Mouse (Mus musculus): ENCODE results near the gene Nudt14. TPM values are rescaled to one million over a fixed set of nuclear protein-coding genes. Genes with fewer than 3 reads are reported as not detected.

The Nudt14 gene
- polyA plus RNA-seq, 1 experiment from 2014 or later = 116 TPM

DNA sequence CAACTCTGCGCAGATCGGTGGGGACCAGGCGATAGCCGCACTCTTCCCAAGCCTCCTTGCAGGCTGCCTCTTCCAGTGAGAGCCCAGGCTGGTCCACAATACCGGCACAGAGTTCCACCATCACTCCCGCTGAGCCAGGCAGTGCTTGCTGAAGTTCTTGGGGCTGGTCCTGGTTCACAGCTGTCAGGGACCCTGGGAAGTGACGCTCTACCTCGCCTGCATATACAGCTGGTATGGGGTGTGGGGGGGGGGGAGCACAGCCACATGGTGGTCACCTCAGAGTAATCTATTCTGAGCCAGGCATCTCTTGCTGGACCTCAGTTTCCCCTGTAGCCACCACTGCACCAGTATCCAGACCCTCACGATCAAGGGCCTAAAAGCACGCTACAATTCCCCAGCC, 3.6 kb downstream of the Nudt14 start:
- Histone ChIP-seq H3K36me3 (ENCODE audit: insufficient read depth) (no peaks in the 10 kb centered on the region), H3K9me3 (ENCODE audit: low read depth, low read length) (no peaks in the 10 kb centered on the region), H3K4me3 (ENCODE audit: low read depth, low read length) (no peak overlapping the region), H3K9ac (no peak overlapping the region), H3K4me2 (no peak overlapping the region), H3K27ac (ENCODE audit: low read depth) (no peak overlapping the region), H3K27me3 (ENCODE audit: insufficient read depth, low read length) (no peaks in the 10 kb centered on the region), H3K4me1 (ENCODE audit: insufficient read depth) (peaks cover 11% of the 10 kb centered on the region)
- 70% methylated on average over 10 of the region's 10 CpGs for WGBS
- no peak for TF ChIP-seq CTCF (IDR thresholded peaks at IDR 0.05; ENCODE audit: low read depth)
- no peak for DNase-seq
- no peak for ATAC-seq (ENCODE audit: insufficient read depth)

DNA sequence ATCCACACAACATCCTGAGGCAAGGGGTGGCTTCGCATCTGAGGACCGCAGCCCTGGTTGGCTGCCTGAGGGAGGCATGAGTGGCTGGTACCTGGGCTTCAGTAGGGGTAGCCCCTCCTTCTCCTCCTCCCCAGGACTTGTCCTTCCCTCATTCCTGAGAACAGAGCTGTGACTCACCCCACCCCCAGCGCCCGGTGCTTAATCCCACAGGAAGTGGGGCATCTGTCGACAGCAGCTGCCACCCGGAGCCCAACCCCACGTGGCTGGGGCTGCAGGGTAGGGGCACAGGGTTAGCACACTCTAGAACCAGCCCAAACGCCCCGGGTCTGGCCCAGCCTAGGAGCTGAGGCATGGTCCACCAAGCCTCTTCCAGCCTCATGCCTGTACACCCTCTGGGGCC, 4.0 kb downstream of the Nudt14 start:
- no peaks in the 10 kb centered on the region for H3K27me3 ChIP-seq (ENCODE audit: insufficient read depth, low read length)
- no peak for TF ChIP-seq CTCF (IDR thresholded peaks at IDR 0.05; ENCODE audit: low read depth)
- no peaks in the 10 kb centered on the region for H3K36me3 ChIP-seq (ENCODE audit: insufficient read depth)
- WGBS = 26% methylated on average over 9 of the region's 9 CpGs
- H3K4me1 ChIP-seq (ENCODE audit: insufficient read depth) = peaks cover 11% of the 10 kb centered on the region
- no peak for DNase-seq
- no peak overlapping the region; the same call in 1 of the 2 replicates for H3K27ac ChIP-seq (ENCODE audit: low read depth)
- no peak overlapping the region for H3K9ac ChIP-seq
- ATAC-seq (ENCODE audit: insufficient read depth) = no peak
- no peak overlapping the region for H3K4me2 ChIP-seq
- H3K9me3 ChIP-seq (ENCODE audit: low read depth, low read length) = no peaks in the 10 kb centered on the region
- H3K4me3 ChIP-seq (ENCODE audit: low read depth, low read length) = no peak overlapping the region

DNA sequence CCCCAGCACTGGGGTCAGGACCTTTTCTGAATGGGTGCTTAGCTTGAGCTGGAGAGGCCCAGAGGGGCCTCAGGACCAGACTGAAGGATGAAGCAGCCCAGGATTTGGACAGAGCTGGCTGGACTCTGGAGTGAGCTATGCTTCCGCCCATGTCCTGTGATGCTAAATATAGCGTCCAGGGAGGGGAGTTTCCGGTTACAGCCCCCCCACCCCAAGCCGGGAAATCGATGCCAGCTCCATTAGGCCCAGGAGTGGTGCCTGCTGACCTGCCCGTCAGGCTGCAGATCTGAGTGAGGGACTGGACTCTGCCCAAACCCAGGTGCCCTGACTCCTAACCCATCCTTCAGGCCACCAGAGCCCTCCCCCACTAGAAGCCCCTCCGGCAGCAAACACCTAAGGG, 9.3 kb downstream of the Nudt14 start:
- DNase-seq = peak; percentile 31
- ATAC-seq (ENCODE audit: insufficient read depth) = no peak
- Histone ChIP-seq H3K36me3 (ENCODE audit: insufficient read depth) (no peaks in the 10 kb centered on the region), H3K9ac (no peak overlapping the region), H3K4me3 (ENCODE audit: low read depth, low read length) (no peak overlapping the region), H3K9me3 (ENCODE audit: low read depth, low read length) (no peaks in the 10 kb centered on the region), H3K27ac (ENCODE audit: low read depth) (no peak overlapping the region), H3K4me1 (ENCODE audit: insufficient read depth) (no peaks in the 10 kb centered on the region), H3K4me2 (no peak overlapping the region), H3K27me3 (ENCODE audit: insufficient read depth, low read length) (peaks cover 38% of the 10 kb centered on the region)
- TF ChIP-seq CTCF (IDR thresholded peaks at IDR 0.05; ENCODE audit: low read depth) = no peak
- WGBS = 30% methylated on average over 7 of the region's 7 CpGs

DNA sequence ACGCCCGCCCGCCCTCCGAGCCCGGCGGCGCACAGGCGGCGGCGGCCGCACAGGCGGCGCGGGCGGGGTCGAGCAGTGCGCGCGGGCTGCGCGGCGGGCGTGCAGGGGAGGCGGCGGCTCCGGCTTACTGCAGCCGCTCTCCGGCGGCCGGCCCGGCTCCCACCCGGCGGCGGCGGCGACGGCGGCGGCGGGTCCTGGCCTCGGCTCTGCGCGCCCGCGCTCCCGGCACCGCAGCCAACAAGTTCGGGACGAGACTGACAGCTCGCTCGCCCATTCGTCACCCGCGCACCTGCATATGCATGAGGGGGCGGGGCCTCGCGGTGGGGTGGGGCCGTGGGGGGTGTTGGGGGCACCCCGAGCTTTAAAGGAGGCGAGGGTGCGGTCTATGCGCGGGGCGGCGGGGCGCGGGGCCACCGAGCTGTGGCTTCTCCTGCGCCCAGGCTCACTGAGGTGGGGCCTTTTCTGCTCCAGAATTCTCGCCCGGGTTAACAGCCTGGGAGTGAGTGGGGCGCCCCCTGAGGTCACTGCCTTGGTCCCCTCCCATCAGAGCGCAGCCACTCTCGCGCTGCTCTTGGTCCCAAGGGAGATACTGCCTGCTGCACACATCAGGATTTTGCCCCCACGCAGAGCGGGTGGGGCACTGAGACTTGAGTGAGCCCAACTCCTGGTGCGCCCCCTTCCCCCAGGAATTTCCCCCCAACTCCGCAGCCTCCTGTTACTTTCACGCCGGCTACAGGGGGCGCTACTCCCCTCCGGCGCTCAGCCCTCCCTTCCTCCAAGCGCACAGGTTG, 12.2 kb downstream of the Nudt14 start, which contains the start of gene Jag2:
Jag2 (minus strand) TSS at position 215 of the 791 bp plus-strand sequence.
- H3K9ac ChIP-seq = peak within 1 kb of the TSS; percentile 48
- peak; percentile 59; the same call in 1 of the 2 replicates for TF ChIP-seq CTCF (IDR thresholded peaks at IDR 0.05; ENCODE audit: low read depth)
- H3K4me3 ChIP-seq (ENCODE audit: low read depth, low read length) = peak within 1 kb of the TSS; percentile 57
- H3K4me1 ChIP-seq (ENCODE audit: insufficient read depth) = no peaks in the 10 kb centered on the region
- peak within 1 kb of the TSS; percentile 90 for H3K4me2 ChIP-seq
- H3K36me3 ChIP-seq (ENCODE audit: insufficient read depth) = no peaks in the 10 kb centered on the region
- H3K27me3 ChIP-seq (ENCODE audit: insufficient read depth, low read length) = peaks cover 49% of the 10 kb centered on the region
- no peaks in the 10 kb centered on the region for H3K9me3 ChIP-seq (ENCODE audit: low read depth, low read length)
- WGBS = 1% methylated on average over 72 of the region's 85 CpGs
- DNase-seq = peak; percentile 54
- ATAC-seq (ENCODE audit: insufficient read depth) = peak; percentile 26
- no peak within 1 kb of the TSS for H3K27ac ChIP-seq (ENCODE audit: low read depth)

- H3K9ac ChIP-seq = peak overlapping the region; percentile 48
- H3K27me3 ChIP-seq (ENCODE audit: insufficient read depth, low read length) = peaks cover 49% of the 10 kb centered on the region
- H3K4me1 ChIP-seq (ENCODE audit: insufficient read depth) = no peaks in the 10 kb centered on the region
- H3K27ac ChIP-seq (ENCODE audit: low read depth) = no peak overlapping the region
- DNase-seq (peak; percentile 51), ATAC-seq (ENCODE audit: insufficient read depth) (peak; percentile 25; the same call in 1 of the 2 replicates)
- no peaks in the 10 kb centered on the region for H3K36me3 ChIP-seq (ENCODE audit: insufficient read depth)
- no peaks in the 10 kb centered on the region for H3K9me3 ChIP-seq (ENCODE audit: low read depth, low read length)
- H3K4me3 ChIP-seq (ENCODE audit: low read depth, low read length) = peak overlapping the region; percentile 57
- peak overlapping the region; percentile 90 for H3K4me2 ChIP-seq
- TF ChIP-seq CTCF (IDR thresholded peaks at IDR 0.05; ENCODE audit: low read depth) = no peak
- WGBS = 1% methylated on average over 122 of the region's 124 CpGs
Measured at GRCm38 (mm10) chr12:112928401-112929241, 13.3 kb downstream of the Nudt14 start.

GRCm38 (mm10) chr12:112927265-112927664, 14.7 kb downstream of the Nudt14 start:
- Histone ChIP-seq H3K9me3 (ENCODE audit: low read depth, low read length) (no peaks in the 10 kb centered on the region), H3K36me3 (ENCODE audit: insufficient read depth) (no peaks in the 10 kb centered on the region), H3K9ac (no peak overlapping the region), H3K4me1 (ENCODE audit: insufficient read depth) (no peaks in the 10 kb centered on the region), H3K27ac (ENCODE audit: low read depth) (no peak overlapping the region), H3K4me3 (ENCODE audit: low read depth, low read length) (0 out of 2 replicates have a peak overlapping the region, but pooled peaks have one; percentile 57), H3K27me3 (ENCODE audit: insufficient read depth, low read length) (peaks cover 49% of the 10 kb centered on the region), H3K4me2 (peak overlapping the region; percentile 90; the same call in 1 of the 2 replicates)
- no peak for ATAC-seq (ENCODE audit: insufficient read depth)
- no peak for DNase-seq
- TF ChIP-seq CTCF (IDR thresholded peaks at IDR 0.05; ENCODE audit: low read depth) = no peak
- 55% methylated on average over 14 of the region's 14 CpGs for WGBS

DNA sequence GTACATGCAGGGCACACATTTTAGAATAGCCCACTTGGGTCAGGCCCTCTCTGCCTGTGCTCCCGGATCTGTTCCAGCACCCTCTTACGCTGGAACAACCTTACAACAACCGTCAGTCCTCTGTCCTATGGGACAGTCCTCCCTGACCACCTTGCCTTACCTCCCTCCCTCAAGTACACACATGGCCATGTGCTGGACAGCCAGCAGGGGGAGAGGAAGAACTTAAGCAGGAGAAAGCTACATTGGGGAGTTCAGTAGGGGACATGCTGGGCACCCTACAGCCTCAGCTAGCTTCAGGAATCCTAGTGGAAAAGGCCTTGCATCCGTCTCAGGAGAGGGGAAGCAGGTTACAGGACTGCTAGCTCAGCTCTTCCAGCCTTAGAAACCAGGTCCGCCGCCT, 16.0 kb downstream of the Nudt14 start:
- no peak overlapping the region for H3K4me3 ChIP-seq (ENCODE audit: low read depth, low read length)
- no peak overlapping the region for H3K9ac ChIP-seq
- 82% methylated on average over 6 of the region's 6 CpGs for WGBS
- H3K27ac ChIP-seq (ENCODE audit: low read depth) = no peak overlapping the region
- DNase-seq (no peak), ATAC-seq (ENCODE audit: insufficient read depth) (no peak)
- H3K27me3 ChIP-seq (ENCODE audit: insufficient read depth, low read length) = peaks cover 40% of the 10 kb centered on the region
- TF ChIP-seq CTCF (IDR thresholded peaks at IDR 0.05; ENCODE audit: low read depth) = peak; percentile 61
- H3K4me1 ChIP-seq (ENCODE audit: insufficient read depth) = 0 out of 2 replicates have a peak, but pooled peaks cover 3% of the 10 kb centered on the region
- H3K4me2 ChIP-seq = no peak overlapping the region
- no peaks in the 10 kb centered on the region for H3K36me3 ChIP-seq (ENCODE audit: insufficient read depth)
- H3K9me3 ChIP-seq (ENCODE audit: low read depth, low read length) = no peaks in the 10 kb centered on the region

Measured in lung, embryonic 14.5 days (tissue).